Mouse (Mus musculus) c-Kit-positive CD71-negative TER-119-negative erythroid progenitor cells, embryonic 14.5 days (primary cell): ENCODE measurements at regions not wholly inside any gene's neighbourhood (a gene's known extent, or its start where the extent isn't known, plus 50 kb on each side); places are given as distances from the start of the nearest gene placed in this dataset.
A peak's percentile ranks its signal among the peaks of the same experiment; 100 is the strongest.

Experiments
- DNase-seq: peaks from one replicate; pipeline ENCODE4 v3.0.0-alpha.2; 2013; ENCODE audit warnings: low read depth

DNA sequence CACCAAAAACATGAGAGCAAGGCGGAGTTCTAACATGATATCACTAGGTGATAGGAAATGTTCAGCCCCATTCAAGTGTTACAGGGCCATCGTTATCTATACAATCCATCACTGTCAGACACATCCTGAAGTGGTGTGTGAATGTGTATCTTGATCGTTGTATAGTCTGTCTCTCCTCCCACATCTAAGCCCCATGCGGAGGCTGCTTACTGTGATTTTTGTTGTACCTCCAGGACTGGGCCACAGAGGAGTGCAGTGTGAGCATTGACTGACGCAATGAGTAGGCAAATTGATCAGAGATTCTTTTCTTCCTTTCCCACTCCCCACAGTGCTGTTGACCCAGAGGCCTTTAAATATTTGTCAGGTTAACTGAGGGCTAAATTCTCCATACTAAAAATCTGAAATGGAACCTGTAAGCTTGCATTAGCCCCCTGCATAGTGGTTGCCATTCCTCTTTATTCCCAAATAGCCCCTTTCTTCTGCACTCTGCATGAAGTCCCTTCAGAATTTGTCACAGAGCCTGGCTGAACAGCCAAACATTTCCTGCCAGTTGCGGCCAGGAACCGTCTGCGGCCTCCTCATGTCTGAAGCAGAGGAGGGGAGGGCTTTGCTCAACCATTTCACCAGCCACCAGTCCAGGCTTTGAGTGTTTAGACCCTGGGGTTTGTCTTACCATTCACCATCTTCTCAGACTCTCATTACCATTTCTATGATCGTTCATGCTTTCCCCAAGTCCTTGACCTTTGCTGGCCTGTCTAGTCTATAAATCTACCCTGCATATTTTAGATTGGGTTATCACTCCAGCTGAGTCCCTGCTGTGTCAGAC, 119.3 kb downstream of the Ttc8 start:
- no peak for DNase-seq

- DNase-seq, result peak; percentile 12
Observed at GRCm38 (mm10) chr12:99041606-99042005, 121.2 kb downstream of the Ttc8 start.

GRCm38 (mm10) chr12:99042918-99043862, 122.8 kb downstream of the Ttc8 start:
- DNase-seq, result no peak

DNA sequence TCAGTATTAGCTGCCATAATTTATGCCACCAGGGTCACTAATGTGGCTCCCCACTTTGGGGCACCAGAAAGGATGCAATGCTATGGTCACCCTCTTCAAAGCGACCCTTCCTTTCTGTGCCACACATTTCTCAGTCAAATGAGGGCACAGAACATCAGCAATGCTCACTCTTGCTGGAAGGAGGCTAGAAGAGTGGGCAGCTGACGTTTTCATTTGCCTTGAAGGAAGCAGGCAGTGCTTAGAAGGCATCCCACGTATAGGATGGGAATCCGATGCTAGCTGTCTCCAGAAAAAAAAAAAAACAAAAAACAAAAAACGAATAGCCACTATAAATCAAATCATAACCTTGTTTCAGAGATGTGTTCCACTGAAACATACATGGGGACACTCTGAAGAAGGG, 124.1 kb downstream of the Ttc8 start:
- no peak for DNase-seq

- no peak for DNase-seq
Observed at GRCm38 (mm10) chr12:99050426-99050825, 130.1 kb downstream of the Ttc8 start.

GRCm38 (mm10) chr12:99052599-99052998, 132.2 kb downstream of the Ttc8 start:
- no peak for DNase-seq

DNA sequence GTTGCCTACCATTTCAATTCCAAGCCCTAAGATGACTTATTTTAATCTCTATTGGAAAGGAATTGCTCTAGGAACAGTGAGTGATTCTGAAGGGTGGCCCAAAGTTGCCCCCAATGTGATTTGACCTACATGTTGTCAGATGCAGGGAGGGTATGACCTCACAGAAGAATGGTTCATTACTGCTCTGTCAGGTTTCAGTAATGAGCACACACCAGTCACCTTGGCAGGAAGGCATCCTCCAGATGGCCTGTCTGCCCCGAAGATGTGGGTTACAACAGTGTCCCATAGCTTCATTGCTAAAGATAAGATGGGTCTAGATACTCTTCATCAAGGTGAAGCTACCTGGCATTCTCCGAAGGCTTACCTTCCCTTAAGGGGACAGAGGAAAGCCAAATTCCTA, 137.1 kb downstream of the Ttc8 start:
- DNase-seq, result no peak

DNA sequence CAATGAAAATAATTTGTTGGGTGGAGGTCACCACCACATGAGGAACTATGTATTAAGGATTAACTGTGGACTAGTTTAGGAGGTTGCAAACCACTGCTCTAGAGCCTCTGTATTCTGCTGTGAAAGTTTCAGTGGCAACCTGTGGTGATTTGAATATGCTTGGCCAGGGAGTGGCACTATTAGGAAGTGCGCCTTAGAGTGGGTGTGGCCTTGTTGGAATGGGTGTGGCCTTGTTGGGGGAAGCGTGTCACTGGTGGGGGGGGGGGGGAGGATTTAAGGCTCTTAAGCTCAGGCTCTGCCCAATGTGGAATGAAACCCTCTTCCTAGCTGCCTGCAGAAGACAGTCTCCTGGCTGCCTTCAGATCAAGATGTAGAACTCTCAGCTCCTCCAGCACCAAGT, 138.5 kb downstream of the Ttc8 start:
- no peak for DNase-seq

DNA sequence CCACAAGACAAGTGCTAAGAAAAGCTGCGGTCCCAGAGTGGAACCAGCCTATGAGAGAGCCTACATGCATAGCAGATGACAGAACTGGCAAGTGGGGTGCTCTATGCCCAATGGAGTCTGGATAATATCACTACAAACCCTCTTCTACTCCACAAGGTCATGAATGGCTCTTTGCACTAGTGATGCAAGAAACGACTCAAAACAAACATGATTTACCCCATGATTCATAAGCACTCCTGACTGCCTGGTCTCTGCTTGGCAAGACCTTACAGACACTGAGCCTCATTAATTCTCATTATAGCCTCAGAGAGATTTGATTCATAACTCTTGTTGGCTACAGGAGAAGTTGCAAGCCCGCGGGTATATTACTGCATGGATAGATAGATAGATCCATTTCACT, 139.1 kb downstream of the Ttc8 start:
- DNase-seq, result no peak

DNA sequence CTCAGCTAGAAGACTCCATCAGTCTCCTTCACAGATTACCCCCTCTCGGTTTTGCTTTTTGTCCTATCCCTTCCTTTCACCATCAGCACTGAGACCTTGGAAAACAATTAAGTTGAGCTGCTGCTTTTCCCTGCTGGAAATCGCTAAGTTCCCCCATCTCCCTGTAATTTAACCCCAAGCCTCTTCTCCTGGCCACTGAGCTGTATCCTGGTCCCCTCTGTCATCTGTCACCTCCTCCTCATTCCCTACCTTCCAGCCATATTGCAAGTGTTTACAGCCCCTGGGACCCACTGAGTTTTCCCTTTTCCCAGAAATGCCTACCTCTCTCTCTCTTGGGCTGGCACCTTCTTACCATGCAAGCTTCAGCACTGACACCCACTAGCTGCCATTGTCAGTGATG, 140.3 kb downstream of the Ttc8 start:
- no peak for DNase-seq

DNA sequence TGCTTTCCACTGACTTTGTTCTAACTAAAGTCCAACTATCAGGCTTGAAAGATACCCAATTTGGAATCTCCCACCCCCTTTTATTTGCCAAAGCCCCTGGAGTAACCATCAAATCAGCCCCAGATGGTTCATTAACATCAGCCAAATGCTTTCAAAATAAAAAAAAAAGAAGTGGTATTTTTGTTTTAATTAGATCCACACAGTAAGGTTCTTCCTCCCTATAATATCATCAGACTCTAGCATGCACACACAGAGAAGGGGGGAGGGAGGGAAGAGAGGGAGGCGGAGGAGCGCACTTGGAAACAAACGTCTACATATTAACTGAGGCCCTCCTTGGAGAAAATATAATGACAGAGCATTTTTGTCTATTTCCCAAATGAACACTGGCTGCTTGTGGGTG, 143.1 kb downstream of the Ttc8 start:
- no peak for DNase-seq

- DNase-seq, result no peak
Observed at GRCm38 (mm10) chr12:99063885-99064284, 143.5 kb downstream of the Ttc8 start.

DNA sequence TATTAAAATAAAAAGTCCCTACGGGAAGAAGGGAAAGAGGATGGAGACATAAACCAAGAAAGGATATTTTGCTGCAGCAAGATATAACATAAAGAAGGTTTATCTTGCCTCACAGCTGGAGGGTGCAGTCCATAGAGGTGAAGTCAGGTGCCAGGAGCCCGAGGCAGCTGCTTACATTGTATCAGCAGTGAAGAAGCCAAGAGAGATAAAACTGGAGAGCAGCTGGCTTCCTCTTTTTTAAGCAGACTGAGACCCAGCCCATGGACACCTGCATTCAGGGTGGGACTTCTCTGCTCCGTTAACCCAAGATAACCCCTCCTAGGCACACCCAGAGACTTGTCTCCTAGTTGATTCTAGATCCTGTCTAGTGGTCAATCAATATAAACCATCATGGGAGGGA, 147.6 kb downstream of the Ttc8 start:
- no peak for DNase-seq

- no peak for DNase-seq
Observed at GRCm38 (mm10) chr12:99073766-99074165, 153.4 kb downstream of the Ttc8 start.

DNA sequence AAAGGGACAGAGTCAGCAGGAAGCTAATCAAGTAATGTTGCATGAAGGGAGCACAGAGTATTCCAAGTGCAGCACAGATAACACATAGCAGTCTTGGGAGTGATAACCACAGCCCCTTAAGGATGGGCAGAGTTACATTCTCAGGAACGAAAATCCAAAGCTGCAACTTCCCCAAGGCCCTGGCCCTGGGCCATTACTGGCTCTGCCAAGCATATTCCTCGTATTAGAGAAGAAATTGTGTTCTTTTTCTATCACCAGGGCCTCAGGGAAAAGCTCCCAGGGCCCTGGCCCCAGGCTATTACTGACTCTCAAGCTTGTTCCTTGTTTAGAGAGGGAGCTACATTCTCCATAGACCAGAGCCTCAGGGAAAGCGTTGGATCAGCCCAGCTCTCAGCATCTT, 157.0 kb downstream of the Ttc8 start:
- DNase-seq, result no peak

- no peak for DNase-seq
Observed at GRCm38 (mm10) chr12:99079873-99080272, 159.5 kb downstream of the Ttc8 start.

- no peak for DNase-seq
Observed at GRCm38 (mm10) chr12:99083616-99084015, 163.2 kb downstream of the Ttc8 start.

DNA sequence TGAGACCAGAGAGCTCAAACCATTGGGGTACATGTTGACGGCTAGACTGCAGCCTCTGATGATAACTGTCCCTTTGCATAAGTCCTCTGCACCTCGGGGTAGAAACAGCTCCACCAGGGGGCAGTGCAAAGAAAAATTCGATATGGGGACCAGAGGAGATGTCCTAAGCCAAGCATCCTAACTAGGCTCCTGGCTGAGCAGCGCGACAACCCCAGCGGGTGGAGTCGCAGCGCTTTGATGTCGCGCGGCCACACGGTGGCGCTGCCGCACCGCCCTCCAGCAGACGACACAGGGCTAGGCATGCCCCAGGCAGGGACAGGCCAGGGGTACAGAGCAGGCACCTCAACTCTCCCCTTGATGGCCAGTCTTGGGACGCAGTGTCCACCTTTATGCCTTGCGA, 163.8 kb downstream of the Ttc8 start:
- peak; percentile 71 for DNase-seq

GRCm38 (mm10) chr12:99087286-99087685, 166.9 kb downstream of the Ttc8 start:
- DNase-seq, result no peak

- no peak for DNase-seq
Observed at GRCm38 (mm10) chr12:99091770-99092169, 171.4 kb downstream of the Ttc8 start.

DNA sequence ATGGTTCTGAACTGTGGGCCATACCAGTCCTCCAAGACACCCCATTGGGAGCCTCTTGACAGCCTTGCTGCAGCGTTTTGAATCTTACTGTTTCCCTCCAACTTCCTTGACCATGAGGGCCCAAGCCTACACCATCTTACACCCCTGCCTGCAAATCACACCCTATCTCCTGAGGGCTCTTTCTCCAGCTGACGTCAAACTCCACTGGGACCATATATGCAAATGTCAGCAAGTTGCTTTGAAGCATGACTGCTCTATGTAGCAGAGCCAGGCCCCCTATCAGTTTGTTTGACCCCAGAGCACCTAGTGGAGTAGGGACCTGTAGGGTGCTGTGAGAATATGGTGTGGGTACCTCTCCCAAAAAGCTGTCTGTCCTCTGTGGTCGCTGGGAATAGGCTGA, 172.8 kb downstream of the Ttc8 start:
- no peak for DNase-seq

- no peak for DNase-seq
Observed at GRCm38 (mm10) chr12:99093989-99094388, 173.6 kb downstream of the Ttc8 start.
